Mouse (Mus musculus) MEL (cell line): ENCODE measurements around the gene Elk4. TPM values are rescaled to one million over a fixed set of nuclear protein-coding genes. Genes with fewer than 3 reads are reported as not detected.
A peak's percentile ranks its signal among the peaks of the same experiment; 100 is the strongest.

Experiments
- DNase-seq: peaks from one replicate; pipeline ENCODE4 v3.0.0; 2011; ENCODE audit warnings: low read depth, low spot score
- H3K27ac ChIP-seq: 2 replicates; pipeline ENCODE4 v1.5.1; 2012; ENCODE audit warnings: low read depth, mild to moderate bottlenecking, control low read depth, low read length, moderate library complexity; ENCODE audit not compliant: control insufficient read depth
- H3K27me3 ChIP-seq, 2 experiments: fragments of 150-350 bp in 1 of 2; sonication (generic) in 1 of 2; 2 replicates each; pipeline ENCODE4 v1.6.1; 2012; ENCODE audit warnings: low read length in 2 of 2, mild to moderate bottlenecking in 2 of 2, improper control_type of control experiment in 1 of 2, moderate library complexity in 1 of 2; ENCODE audit not compliant: insufficient read depth in 2 of 2, control insufficient read depth in 1 of 2
- H3K36me3 ChIP-seq, 2 experiments: 2 replicates each; pipeline ENCODE4 v1.6.1; 2012 to 2014; ENCODE audit warnings: low read length in 2 of 2, improper control_type of control experiment in 1 of 2, inconsistent platforms in 1 of 2, mild to moderate bottlenecking in 1 of 2; ENCODE audit not compliant: insufficient read depth in 2 of 2, control insufficient read depth in 1 of 2
- H3K4me1 ChIP-seq, 2 experiments: fragments of 150-350 bp in 1 of 2; sonication (generic) in 1 of 2; 2 replicates each; pipeline ENCODE4 v1.6.1; 2012; ENCODE audit warnings: low read length in 2 of 2, improper control_type of control experiment in 1 of 2, mild to moderate bottlenecking in 1 of 2; ENCODE audit not compliant: insufficient read depth in 2 of 2, control insufficient read depth in 1 of 2
- H3K4me3 ChIP-seq, 2 experiments: fragments of 150-350 bp in 1 of 2; sonication (generic) in 1 of 2; 2 replicates each; pipeline ENCODE4 v1.5.1; 2012; ENCODE audit warnings: low read depth in 2 of 2, low read length in 2 of 2, mild to moderate bottlenecking in 2 of 2, moderate library complexity in 2 of 2, control low read depth in 1 of 2, improper control_type of control experiment in 1 of 2; ENCODE audit not compliant: control insufficient read depth in 1 of 2, insufficient read depth in 1 of 2
- H3K79me2 ChIP-seq: 2 replicates; pipeline ENCODE4 v1.6.1; 2012; ENCODE audit warnings: mild to moderate bottlenecking, low read length, moderate library complexity; ENCODE audit not compliant: control insufficient read depth, poor library complexity, insufficient read depth
- H3K9ac ChIP-seq: 2 replicates; pipeline ENCODE4 v1.6.1; 2012; ENCODE audit warnings: low read depth, mild to moderate bottlenecking, control low read depth, low read length, moderate library complexity; ENCODE audit not compliant: control insufficient read depth, poor library complexity, severe bottlenecking
- H3K9me3 ChIP-seq: fragments of 150-350 bp; sonication (generic); replicated peaks from 2 replicates; pipeline ENCODE4 v1.6.1; 2012; ENCODE audit warnings: mild to moderate bottlenecking, low read length, improper control_type of control experiment, moderate library complexity; ENCODE audit not compliant: insufficient read depth
- BHLHE40 ChIP-seq: IDR thresholded peaks from 2 replicates; pipeline ENCODE4 v1.6.1; 2012; ENCODE audit warnings: low read depth, mild to moderate bottlenecking, inconsistent platforms, low read length, improper control_type of control experiment, borderline replicate concordance
- CHD1 ChIP-seq: IDR thresholded peaks from 2 replicates; pipeline ENCODE4 v1.6.1; 2012; ENCODE audit warnings: low read depth, mild to moderate bottlenecking, inconsistent platforms, low read length, improper control_type of control experiment
- CHD2 ChIP-seq: IDR thresholded peaks from 2 replicates; pipeline ENCODE4 v1.6.1; 2011; ENCODE audit warnings: low read length, improper control_type of control experiment
- CTCF ChIP-seq, 3 experiments: IDR thresholded peaks in 2 of 3; conservative IDR thresholded peaks in 1 of 3; 2 replicates each; pipeline ENCODE4 v1.5.1; 2011 to 2012; ENCODE audit warnings: low read length in 3 of 3, low read depth in 2 of 3, mild to moderate bottlenecking in 2 of 3, improper control_type of control experiment in 1 of 3, inconsistent platforms in 1 of 3, mixed read lengths in 1 of 3, moderate library complexity in 1 of 3; ENCODE audit not compliant: control insufficient read depth in 1 of 3, insufficient read depth in 1 of 3, poor library complexity in 1 of 3, severe bottlenecking in 1 of 3
- ELF1 ChIP-seq: IDR thresholded peaks from 2 replicates; pipeline ENCODE4 v1.6.1; 2014; ENCODE audit warnings: low read depth, mild to moderate bottlenecking, inconsistent platforms, low read length, improper control_type of control experiment, moderate library complexity
- EP300 ChIP-seq, 2 experiments: IDR thresholded peaks; 2 replicates each; pipeline ENCODE4 v1.6.1; 2011; ENCODE audit warnings: improper control_type of control experiment in 2 of 2, low read length in 2 of 2, low read depth in 1 of 2, mild to moderate bottlenecking in 1 of 2
- ETS1 ChIP-seq: IDR thresholded peaks from 2 replicates; pipeline ENCODE4 v1.6.1; 2012; ENCODE audit warnings: low read depth, mild to moderate bottlenecking, inconsistent platforms, low read length, improper control_type of control experiment, moderate library complexity
- GATA1 ChIP-seq: IDR thresholded peaks from 2 replicates; pipeline ENCODE4 v1.6.1; 2011; ENCODE audit warnings: low read depth, low read length, improper control_type of control experiment
- HCFC1 ChIP-seq: IDR thresholded peaks from 2 replicates; pipeline ENCODE4 v1.6.1; 2012; ENCODE audit warnings: low read depth, mild to moderate bottlenecking, inconsistent platforms, low read length, improper control_type of control experiment, moderate library complexity
- KAT2A ChIP-seq: conservative IDR thresholded peaks from 2 replicates; pipeline ENCODE4 v1.6.1; 2012; ENCODE audit warnings: low read depth, low read length, improper control_type of control experiment, inconsistent platforms
- MAFK ChIP-seq: IDR thresholded peaks from 2 replicates; pipeline ENCODE4 v1.6.1; 2011; ENCODE audit warnings: low read depth, mild to moderate bottlenecking, low read length, improper control_type of control experiment, borderline replicate concordance
- MAZ ChIP-seq: IDR thresholded peaks from 2 replicates; pipeline ENCODE4 v1.6.1; 2012; ENCODE audit warnings: low read depth, mild to moderate bottlenecking, inconsistent platforms, low read length, improper control_type of control experiment
- MEF2A ChIP-seq: IDR thresholded peaks from 2 replicates; pipeline ENCODE4 v1.6.1; 2014; ENCODE audit warnings: low read depth, mild to moderate bottlenecking, inconsistent platforms, low read length, improper control_type of control experiment; ENCODE audit not compliant: poor library complexity, insufficient replicate concordance, severe bottlenecking; ENCODE audit errors: extremely low read depth
- MYB ChIP-seq: IDR thresholded peaks from 2 replicates; pipeline ENCODE4 v1.6.1; 2011; ENCODE audit warnings: mild to moderate bottlenecking, low read depth, low read length, improper control_type of control experiment
- MYC ChIP-seq: IDR thresholded peaks from 2 replicates; pipeline ENCODE4 v1.6.1; 2011; ENCODE audit warnings: low read depth, mild to moderate bottlenecking, low read length, improper control_type of control experiment, moderate library complexity
- NELFE ChIP-seq: IDR thresholded peaks from 2 replicates; pipeline ENCODE4 v1.6.1; 2011; ENCODE audit warnings: low read depth, low read length, improper control_type of control experiment
- POLR2A ChIP-seq, 2 experiments: IDR thresholded peaks; 2 replicates each; pipeline ENCODE4 v1.6.1; 2011 to 2012; ENCODE audit warnings: low read length in 2 of 2, mild to moderate bottlenecking in 2 of 2, control low read depth in 1 of 2, improper control_type of control experiment in 1 of 2, low read depth in 1 of 2, moderate library complexity in 1 of 2; ENCODE audit not compliant: control insufficient read depth in 1 of 2, insufficient read depth in 1 of 2, poor library complexity in 1 of 2
- POLR2AphosphoS2 ChIP-seq: IDR thresholded peaks from 2 replicates; pipeline ENCODE4 v1.6.1; 2011; ENCODE audit warnings: low read length, improper control_type of control experiment
- SIN3A ChIP-seq: IDR thresholded peaks from 2 replicates; pipeline ENCODE4 v1.6.1; 2012; ENCODE audit warnings: low read length, improper control_type of control experiment, inconsistent platforms
- TBP ChIP-seq: IDR thresholded peaks from 2 replicates; pipeline ENCODE4 v1.8.0; 2011; ENCODE audit warnings: low read depth, low read length, improper control_type of control experiment
- TCF12 ChIP-seq: IDR thresholded peaks from 2 replicates; pipeline ENCODE4 v1.6.1; 2014; ENCODE audit warnings: low read depth, mild to moderate bottlenecking, inconsistent platforms, low read length, improper control_type of control experiment, moderate library complexity
- UBTF ChIP-seq: IDR thresholded peaks from 2 replicates; pipeline ENCODE4 v1.6.1; 2012; ENCODE audit warnings: low read depth, mild to moderate bottlenecking, inconsistent platforms, low read length, improper control_type of control experiment, moderate library complexity, borderline replicate concordance; ENCODE audit not compliant: insufficient read depth
- ZC3H11A ChIP-seq: IDR thresholded peaks from 2 replicates; pipeline ENCODE4 v1.6.1; 2012; ENCODE audit warnings: low read depth, mild to moderate bottlenecking, inconsistent platforms, low read length, improper control_type of control experiment
- ZMIZ1 ChIP-seq: IDR thresholded peaks from 2 replicates; pipeline ENCODE4 v1.6.1; 2012; ENCODE audit warnings: low read depth, mild to moderate bottlenecking, inconsistent platforms, low read length, improper control_type of control experiment, moderate library complexity
- polyA plus RNA-seq, 2 experiments: library from polyadenylated mRNA; stranded (reverse) in 1 of 2; unstranded in 1 of 2; fragments of >175 nt in 1 of 2; fragments of >200 nt in 1 of 2; gene quantifications; 2 replicates each; pipeline versions ENCODE4 v1.2.1 to v1.2.4; 2012; ENCODE audit warnings: low replicate concordance in 2 of 2, low read depth in 1 of 2; ENCODE audit not compliant: insufficient read length in 2 of 2, insufficient read depth in 1 of 2, missing spikeins in 1 of 2
- total RNA-seq: library from RNA; depleted of rRNA; stranded (reverse); fragments of 300-350 nt; gene quantifications from 2 replicates; pipeline ENCODE4 v1.2.3, GENCODE M21; 2012

The Elk4 gene
- total and polyA plus RNA-seq, 3 experiments = 19.4 to 191 (median 20.3) TPM

DNA sequence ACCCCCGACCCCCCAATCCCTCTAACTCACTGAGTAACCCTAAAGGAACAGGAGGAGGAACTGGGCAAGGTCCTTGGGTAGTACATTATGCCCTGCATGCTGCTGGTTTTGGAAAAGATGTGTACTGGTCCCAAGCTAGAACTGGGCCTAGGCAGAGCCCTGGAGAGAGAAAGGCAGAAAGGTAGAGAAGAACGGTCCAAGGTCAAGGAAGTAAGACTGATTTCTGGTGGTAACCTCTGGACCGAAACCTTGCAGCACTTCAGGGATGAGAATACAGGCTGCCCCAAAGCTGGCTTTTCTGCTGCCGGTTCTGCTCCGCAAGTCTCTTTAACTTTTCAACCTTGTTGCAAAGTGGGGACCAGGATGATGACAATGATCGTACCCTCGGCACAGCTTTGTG lies 42.8 kb upstream of the Elk4 start:
- TF ChIP-seq TBP (no peak), NELFE (no peak), MEF2A (no peak), SIN3A (no peak), HCFC1 (no peak), KAT2A (no peak), CHD2 (no peak), CHD1 (no peak), CTCF (IDR thresholded peaks at IDR 0.05 in 2 of 3, conservative IDR thresholded peaks at IDR 0.05 in 1 of 3; ENCODE audit: control insufficient read depth in 1 of 3, insufficient read depth in 1 of 3, low read depth in 2 of 3, low read length in 3 of 3, poor library complexity in 1 of 3, severe bottlenecking in 1 of 3) (no peak), MAZ (no peak), MYC (no peak), UBTF (no peak), POLR2AphosphoS2 (no peak), ZC3H11A (no peak), ZMIZ1 (no peak), MYB (no peak)
- TF ChIP-seq, all 39 proteins: peak for 0
- peaks cover 62% of the 10 kb centered on the region for H3K79me2 ChIP-seq
- H3K9ac ChIP-seq = peak overlapping the region; percentile 74
- H3K4me3 ChIP-seq = peak overlapping the region; percentile 30 to 62
- H3K27me3 ChIP-seq = no peaks in the 10 kb centered on the region
- H3K27ac ChIP-seq = peak overlapping the region; percentile 53
- H3K36me3 ChIP-seq = peaks cover 5 to 36% of the 10 kb centered on the region in 2 experiments; a peak in 3 of 4 replicates
- peaks cover 24 to 27% of the 10 kb centered on the region in 2 experiments for H3K4me1 ChIP-seq
- no peaks in the 10 kb centered on the region for H3K9me3 ChIP-seq
- no peak for DNase-seq

GRCm38 (mm10) chr1:131965818-131966217 lies 41.6 kb upstream of the Elk4 start:
- TF ChIP-seq KAT2A = 0 out of 2 replicates have a peak, but pooled peaks have one; percentile 10
- TF ChIP-seq EP300 (IDR thresholded peaks at IDR 0.05; ENCODE audit: low read depth in 1 of 2, low read length in 2 of 2) = peak; percentile 67 to 88
- no peak for TF ChIP-seq CTCF (IDR thresholded peaks at IDR 0.05 in 2 of 3, conservative IDR thresholded peaks at IDR 0.05 in 1 of 3; ENCODE audit: control insufficient read depth in 1 of 3, insufficient read depth in 1 of 3, low read depth in 2 of 3, low read length in 3 of 3, poor library complexity in 1 of 3, severe bottlenecking in 1 of 3)
- TF ChIP-seq ZMIZ1 = no peak; the same call in 1 of the 2 replicates
- peak; percentile 88 for TF ChIP-seq MAZ
- peak; percentile 85 for TF ChIP-seq MYB
- TF ChIP-seq ELF1 = peak; percentile 57
- TF ChIP-seq POLR2A (IDR thresholded peaks at IDR 0.05; ENCODE audit: control insufficient read depth in 1 of 2, insufficient read depth in 1 of 2, low read depth in 1 of 2, low read length in 2 of 2, poor library complexity in 1 of 2) = 0 out of 4 replicates have a peak, but pooled peaks of 1 of the 2 experiments have one; percentile 40
- TF ChIP-seq ETS1 = peak; percentile 61
- TF ChIP-seq MAFK = no peak
- TF ChIP-seq NELFE = 0 out of 2 replicates have a peak, but pooled peaks have one; percentile 36
- TF ChIP-seq SIN3A = peak; percentile 65
- peak; percentile 52; the same call in 1 of the 2 replicates for TF ChIP-seq HCFC1
- no peak for TF ChIP-seq POLR2AphosphoS2
- TF ChIP-seq GATA1 = peak; percentile 44; the same call in 1 of the 2 replicates
- peak; percentile 49; the same call in 1 of the 2 replicates for TF ChIP-seq CHD2
- peak; percentile 60; the same call in 1 of the 2 replicates for TF ChIP-seq TCF12
- TF ChIP-seq BHLHE40 = 0 out of 2 replicates have a peak, but pooled peaks have one; percentile 8
- Histone ChIP-seq H3K36me3 (peaks cover 7 to 36% of the 10 kb centered on the region in 2 experiments; a peak in 3 of 4 replicates), H3K9ac (peak overlapping the region; percentile 53), H3K27me3 (no peaks in the 10 kb centered on the region), H3K27ac (peak overlapping the region; percentile 77), H3K4me3 (peak overlapping the region; percentile 28 to 62), H3K9me3 (no peaks in the 10 kb centered on the region), H3K4me1 (peaks cover 24 to 29% of the 10 kb centered on the region in 2 experiments), H3K79me2 (peaks cover 74% of the 10 kb centered on the region)
- DNase-seq = peak; percentile 58
